ENCODE assay signal across 8 mouse cellular contexts in the genomic region with DNA sequence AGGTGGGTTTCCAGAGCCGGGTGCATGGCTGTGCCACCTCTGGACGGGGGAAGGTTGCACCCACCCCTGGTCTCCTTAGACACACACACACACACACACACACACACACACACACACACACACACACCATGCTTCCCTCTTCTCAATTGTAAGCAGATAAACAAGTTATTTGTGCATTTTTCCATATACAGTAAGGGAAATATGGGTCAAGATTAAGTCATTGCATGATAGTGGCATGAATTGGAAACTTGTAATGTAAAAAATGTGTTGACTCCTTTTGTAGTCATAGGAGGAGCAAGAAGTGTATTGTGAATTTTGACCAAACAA. TPM values are rescaled to one million over a fixed set of nuclear protein-coding genes. Genes with fewer than 3 reads are reported as not detected.
DNase-seq lines count a peak whose midpoint lies in the region; ATAC-seq and TF ChIP-seq lines count a peak whose summit lies in the region.

No protein-coding gene starts in this region.

- DNase-seq in kidney, postnatal 0 days (ENCODE audit: low spot score): no peak
- DNase-seq in kidney, postnatal 36 days: no peak
- DNase-seq in hindbrain, postnatal 0 days (ENCODE audit: low spot score): no peak
- peak; percentile 54 for DNase-seq in midbrain, postnatal 0 days (ENCODE audit: low spot score)
- no peak for DNase-seq in layer of hippocampus, postnatal 10 days (ENCODE audit: low spot score in 2 of 2)
- no peak for DNase-seq in kidney, adult 18-20 months
- DNase-seq in gastrocnemius, postnatal 14 days: no peak

- H3K4me2 ChIP-seq in kidney, postnatal 0 days (ENCODE audit: low read length): peak overlapping the region; percentile 67
- H3K4me2 ChIP-seq in hindbrain, postnatal 0 days (ENCODE audit: low read depth, low read length): peak overlapping the region; percentile 60
- H3K4me2 ChIP-seq in midbrain, postnatal 0 days (ENCODE audit: low read depth, low read length, poor library complexity, severe bottlenecking): peak overlapping the region; percentile 63

- H3K4me1 ChIP-seq in kidney, postnatal 0 days (replicated peaks; ENCODE audit: insufficient read depth, low read length): 0 out of 2 replicates have a peak, but pooled peaks cover 8% of the 10 kb centered on the region
- no peaks in the 10 kb centered on the region for H3K4me1 ChIP-seq in hindbrain, postnatal 0 days (ENCODE audit: insufficient read depth, low read length)
- H3K4me1 ChIP-seq in midbrain, postnatal 0 days (ENCODE audit: insufficient read depth, low read length): peaks cover 5% of the 10 kb centered on the region

- no peaks in the 10 kb centered on the region for H3K9me3 ChIP-seq in kidney, postnatal 0 days (replicated peaks; ENCODE audit: low read length)
- no peaks in the 10 kb centered on the region for H3K9me3 ChIP-seq in hindbrain, postnatal 0 days (ENCODE audit: low read length)
- no peaks in the 10 kb centered on the region for H3K9me3 ChIP-seq in midbrain, postnatal 0 days (ENCODE audit: low read length)

- WGBS in kidney, postnatal 0 days: 0% methylated on average over 2 of the region's 2 CpGs
- WGBS in hindbrain, postnatal 0 days: 0% methylated on average over 2 of the region's 2 CpGs
- 0% methylated on average over 2 of the region's 2 CpGs for WGBS in midbrain, postnatal 0 days

- H3K27me3 ChIP-seq in kidney, postnatal 0 days (ENCODE audit: insufficient read depth, low read length): no peaks in the 10 kb centered on the region
- H3K27me3 ChIP-seq in hindbrain, postnatal 0 days (ENCODE audit: insufficient read depth, low read length): no peaks in the 10 kb centered on the region
- H3K27me3 ChIP-seq in midbrain, postnatal 0 days (ENCODE audit: insufficient read depth, low read length): no peaks in the 10 kb centered on the region

- H3K9ac ChIP-seq in kidney, postnatal 0 days (ENCODE audit: low read depth, low read length): peak overlapping the region; percentile 97
- H3K9ac ChIP-seq in hindbrain, postnatal 0 days (replicated peaks; ENCODE audit: low read length): peak overlapping the region; percentile 95
- peak overlapping the region; percentile 91 for H3K9ac ChIP-seq in midbrain, postnatal 0 days (replicated peaks; ENCODE audit: low read length, poor library complexity, severe bottlenecking)

- H3K36me3 ChIP-seq in kidney, postnatal 0 days (ENCODE audit: insufficient read depth, low read length): no peaks in the 10 kb centered on the region
- H3K36me3 ChIP-seq in hindbrain, postnatal 0 days (ENCODE audit: insufficient read depth, low read length): no peaks in the 10 kb centered on the region
- H3K36me3 ChIP-seq in midbrain, postnatal 0 days (ENCODE audit: insufficient read depth, low read length): no peaks in the 10 kb centered on the region

- no peak for TF ChIP-seq CTCF in kidney, postnatal 0 days (IDR thresholded peaks at IDR 0.05; ENCODE audit: low read depth)
- TF ChIP-seq CTCF in hindbrain, postnatal 0 days (IDR thresholded peaks at IDR 0.05; ENCODE audit: low read depth): no peak
- no peak for TF ChIP-seq CTCF in midbrain, postnatal 0 days (IDR thresholded peaks at IDR 0.05)

- intact Hi-C loops in gastrocnemius, postnatal 14 days (cut with DNase I; ENCODE audit: low total_unique reads): no loop called here

- peak overlapping the region; percentile 89 for H3K4me3 ChIP-seq in kidney, postnatal 0 days (replicated peaks; ENCODE audit: low read depth, low read length)
- H3K4me3 ChIP-seq in hindbrain, postnatal 0 days (ENCODE audit: low read length): peak overlapping the region; percentile 93
- H3K4me3 ChIP-seq in midbrain, postnatal 0 days (ENCODE audit: low read depth, low read length): peak overlapping the region; percentile 90

- ATAC-seq in kidney, postnatal 0 days (replicated peaks; ENCODE audit: low FRiP score, low read depth): no peak
- 0 out of 2 replicates have a peak, but pooled peaks have one; percentile 8 for ATAC-seq in common myeloid progenitor, adult 5-6 weeks (replicated peaks; ENCODE audit: low read depth, poor library complexity, severe bottlenecking)
- ATAC-seq in hindbrain, postnatal 0 days: peak; percentile 8; the same call in 1 of the 2 replicates
- ATAC-seq in midbrain, postnatal 0 days (ENCODE audit: low FRiP score): no peak

- H3K27ac ChIP-seq in kidney, postnatal 0 days: peak overlapping the region; percentile 99
- peak overlapping the region; percentile 100 for H3K27ac ChIP-seq in hindbrain, postnatal 0 days
- peak overlapping the region; percentile 100 for H3K27ac ChIP-seq in midbrain, postnatal 0 days (ENCODE audit: low read depth, low read length)

RNA-seq across cellular contexts. Expression of gene Rfx7, which starts 1.0 kb away (rescaled TPM):
- polyA plus RNA-seq in kidney, postnatal 0 days (2015; fragmentation: Nextera tagmentation; extraction: Ambion mirVana): 8.2 and 9.6 TPM in 2 replicates
- total RNA-seq in common myeloid progenitor, adult 5-6 weeks (2017): 35.1 and 46.2 TPM in 2 replicates
- total RNA-seq in hindbrain, postnatal 0 days (2014; rRNA removed): 33.4 and 35.2 TPM in 2 replicates
- polyA plus RNA-seq in hindbrain, postnatal 0 days (2015; fragmentation: Nextera tagmentation; extraction: Ambion mirVana): 11.9 and 12.5 TPM in 2 replicates
- 41.5 and 48.2 TPM in 2 replicates for total RNA-seq in midbrain, postnatal 0 days (2014; rRNA removed)
- polyA plus RNA-seq in midbrain, postnatal 0 days (2015; fragmentation: Nextera tagmentation; extraction: Ambion mirVana): 9.3 and 12.2 TPM in 2 replicates
- 10 to 100 TPM; 33.8 to 34.3 TPM for total RNA-seq in layer of hippocampus, postnatal 10 days (2021)
- 10 to 100 TPM; 22.1 to 23.7 TPM for total RNA-seq in gastrocnemius, postnatal 14 days (2021)

RNA-seq across cellular contexts. Expression of gene Tex9, which starts 41.0 kb away (rescaled TPM):
- 25.9 and 28.5 TPM in 2 replicates for polyA plus RNA-seq in kidney, postnatal 0 days (2015; fragmentation: Nextera tagmentation; extraction: Ambion mirVana)
- 39.8 and 53.3 TPM in 2 replicates for total RNA-seq in common myeloid progenitor, adult 5-6 weeks (2017)
- 13.7 and 16.8 TPM in 2 replicates for total RNA-seq in hindbrain, postnatal 0 days (2014; rRNA removed)
- 41.9 and 44.8 TPM in 2 replicates for polyA plus RNA-seq in hindbrain, postnatal 0 days (2015; fragmentation: Nextera tagmentation; extraction: Ambion mirVana)
- total RNA-seq in midbrain, postnatal 0 days (2014; rRNA removed): 21.1 and 25.4 TPM in 2 replicates
- 35.9 and 44.0 TPM in 2 replicates for polyA plus RNA-seq in midbrain, postnatal 0 days (2015; fragmentation: Nextera tagmentation; extraction: Ambion mirVana)
- total RNA-seq in layer of hippocampus, postnatal 10 days (2021): 10 to 100 TPM; 11.2 to 13.1 TPM
- total RNA-seq in gastrocnemius, postnatal 14 days (2021): 1 to 10 TPM; 3.0 to 3.1 TPM

Comparison
In these comparisons a context has a peak if more than half of its experiments do, and no peak if none do; other contexts are left out.
1. ATAC-seq: peak in common myeloid progenitor, adult 5-6 weeks (single experiment) and hindbrain, postnatal 0 days (single experiment); none in kidney, postnatal 0 days (single experiment) and midbrain, postnatal 0 days (single experiment).
2. Peak in every context shown above with its lines, with median percentiles within 50 percentile points of each other: H3K27ac ChIP-seq, H3K4me2 ChIP-seq, H3K4me3 ChIP-seq and H3K9ac ChIP-seq.